Mouse (Mus musculus): ENCODE data around the gene Xpnpep1.
A peak's percentile ranks its signal among the peaks of the same experiment; 100 is the strongest.

Gene Xpnpep1

GRCm38 (mm10) chr19:53031957-53032371 is 8.1 kb downstream of the Xpnpep1 start:
- no peak for DNase-seq (ENCODE audit: low spot score in 2 of 2)

DNA sequence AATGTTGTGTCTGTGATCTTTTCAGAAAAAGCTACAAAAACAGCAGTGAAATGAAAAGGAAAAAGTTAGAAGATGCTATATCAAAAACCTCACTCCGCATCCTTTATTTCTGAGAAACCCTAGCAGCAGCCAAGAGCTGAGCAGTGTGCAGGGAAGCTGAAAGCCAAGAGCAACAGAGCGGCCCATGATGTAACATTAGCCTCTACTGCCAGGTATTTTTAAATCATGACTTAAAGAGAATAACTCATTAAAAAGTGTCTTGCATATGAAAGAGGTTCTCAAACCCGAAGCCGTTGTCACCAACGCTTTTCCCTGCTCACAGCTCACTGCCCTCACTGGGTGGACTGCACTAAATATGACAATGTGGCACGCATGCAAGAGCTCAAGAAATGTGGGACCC is 9.7 kb downstream of the Xpnpep1 start:
- no peak for DNase-seq (ENCODE audit: low spot score in 2 of 2)

GRCm38 (mm10) chr19:53029686-53030085 is 10.3 kb downstream of the Xpnpep1 start:
- DNase-seq (ENCODE audit: low spot score in 2 of 2): no peak

DNA sequence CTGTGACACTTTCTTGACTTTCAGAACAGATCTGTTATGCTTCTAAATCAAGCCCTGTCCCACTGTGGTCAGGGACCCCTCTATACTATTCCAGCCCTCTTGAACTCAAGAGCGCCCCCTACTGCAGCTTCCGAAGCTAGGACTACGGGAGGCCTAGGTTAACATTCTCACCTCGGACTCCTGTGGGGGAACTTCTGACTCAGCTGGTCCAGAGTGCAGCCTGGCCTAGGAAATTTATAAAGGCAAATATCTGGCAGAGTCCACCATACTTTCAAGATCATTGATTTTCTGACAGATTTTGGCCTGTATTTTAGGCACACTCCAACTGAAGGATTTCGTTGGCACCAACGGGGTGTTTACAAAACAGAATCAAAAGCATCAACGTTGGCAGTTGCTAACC is 11.0 kb downstream of the Xpnpep1 start:
- no peak for DNase-seq (ENCODE audit: low spot score in 2 of 2)

DNA sequence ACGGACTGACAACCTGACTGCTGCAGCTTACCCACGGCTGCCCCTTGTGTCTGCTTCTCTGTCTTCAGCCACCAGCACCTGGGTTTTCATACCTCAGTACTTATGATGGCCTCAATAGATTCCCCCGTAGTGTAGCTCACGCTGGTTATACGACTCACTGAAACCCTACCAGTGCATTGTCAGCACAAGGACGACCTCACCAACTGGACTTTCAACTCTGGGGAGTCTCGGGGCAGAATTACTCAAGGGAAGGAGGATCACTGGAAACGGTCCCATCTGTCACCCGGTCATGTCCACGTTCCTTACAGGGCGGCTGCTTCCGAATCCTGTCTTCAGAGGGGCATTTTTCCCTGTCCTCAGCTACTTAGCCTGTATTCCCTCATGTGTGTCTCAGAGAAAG is 11.8 kb downstream of the Xpnpep1 start:
- DNase-seq (ENCODE audit: low spot score in 2 of 2): no peak

DNA sequence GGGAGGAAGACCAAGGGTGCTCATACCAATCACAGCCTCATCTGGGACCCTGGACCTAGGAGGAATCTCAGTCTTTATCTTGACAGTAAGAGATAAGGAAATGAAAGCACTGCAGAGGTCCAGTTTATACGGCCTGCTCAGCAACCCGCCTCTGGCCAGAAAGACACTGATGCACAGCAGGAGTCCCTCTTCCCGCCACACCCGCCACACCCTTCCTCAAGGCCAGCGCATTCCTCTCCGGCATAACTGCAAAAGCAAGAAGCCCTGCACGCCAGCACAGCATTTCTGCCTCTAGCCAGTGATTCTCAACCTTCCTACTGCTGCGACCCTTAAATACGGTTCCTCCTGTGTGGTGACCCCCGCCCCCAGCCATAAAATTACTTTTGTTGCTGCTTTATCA is 16.8 kb downstream of the Xpnpep1 start:
- DNase-seq (ENCODE audit: low spot score in 2 of 2): no peak

DNA sequence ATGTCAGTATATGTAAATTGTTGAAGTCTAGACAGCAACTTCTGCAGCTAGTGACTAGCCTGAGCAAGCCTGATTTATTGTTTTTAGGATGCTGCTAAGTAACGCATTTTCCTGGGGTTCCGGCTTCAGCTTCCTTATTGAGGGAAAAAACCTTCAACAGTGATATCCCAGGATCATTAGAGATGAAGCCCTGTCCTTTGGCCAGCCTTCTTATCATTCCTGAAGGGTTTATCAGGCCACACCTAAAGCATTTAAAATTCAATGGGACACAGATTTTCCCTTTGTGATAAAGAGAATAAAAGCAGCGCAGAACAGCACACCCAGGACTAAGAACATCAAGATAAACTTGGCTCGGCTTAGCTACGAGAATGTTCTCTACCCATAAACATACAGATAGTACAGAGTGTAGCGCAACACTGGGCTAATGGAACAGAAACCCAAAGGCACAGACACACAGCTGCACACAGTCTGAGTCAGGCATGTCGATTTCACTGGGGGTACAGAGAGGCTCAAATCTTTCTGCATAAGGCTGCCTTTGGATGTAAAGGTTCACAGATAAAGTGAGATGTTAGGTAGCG is 17.9 kb downstream of the Xpnpep1 start:
- no peak for DNase-seq (ENCODE audit: low spot score in 2 of 2)

GRCm38 (mm10) chr19:53021537-53021936 is 18.5 kb downstream of the Xpnpep1 start:
- DNase-seq (ENCODE audit: low spot score in 2 of 2): no peak

DNA sequence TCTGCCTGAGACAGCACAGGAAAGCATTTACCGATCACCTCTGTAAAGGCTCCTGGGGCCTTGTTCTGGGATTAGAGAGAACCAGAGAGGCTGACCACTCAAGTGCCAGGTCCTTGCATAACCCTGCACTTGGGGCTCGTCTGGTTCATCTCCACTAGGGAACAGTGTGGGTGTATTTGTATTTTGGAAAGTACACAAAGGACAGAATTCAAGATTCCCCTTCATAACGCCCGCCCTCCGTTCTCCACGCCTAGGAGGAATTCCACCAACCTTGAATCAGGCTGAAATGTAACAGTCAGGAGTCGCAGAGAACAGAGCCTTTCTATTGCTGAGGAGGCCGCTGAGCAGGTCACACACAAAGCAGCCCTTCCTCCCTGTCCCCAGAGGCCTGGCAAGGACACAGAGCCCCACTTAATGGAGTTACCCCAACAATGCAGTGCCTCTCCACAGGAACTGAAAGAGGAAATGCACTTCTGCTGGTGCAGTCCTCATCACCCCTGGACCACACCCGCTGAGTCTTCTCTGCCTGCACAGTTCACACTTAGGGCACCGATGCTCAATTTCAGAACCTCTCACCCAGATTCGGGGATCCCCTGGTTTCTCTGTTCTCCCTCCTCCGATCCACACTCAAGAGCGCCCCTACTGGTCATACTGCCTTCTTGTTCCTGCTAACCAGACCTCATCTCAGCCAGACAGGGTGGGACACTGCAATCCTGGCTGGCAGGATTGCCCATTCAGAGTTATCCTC is 20.1 kb downstream of the Xpnpep1 start:
- DNase-seq (ENCODE audit: low spot score in 2 of 2): peak in 1 of 2 experiments; percentile 63

- DNase-seq (ENCODE audit: low spot score in 2 of 2): no peak
These were observed 22.1 kb downstream of the Xpnpep1 start for GRCm38 (mm10) chr19:53017954-53018353.

- DNase-seq (ENCODE audit: low spot score in 2 of 2): no peak
These were observed 22.8 kb downstream of the Xpnpep1 start for GRCm38 (mm10) chr19:53017248-53017647.

DNA sequence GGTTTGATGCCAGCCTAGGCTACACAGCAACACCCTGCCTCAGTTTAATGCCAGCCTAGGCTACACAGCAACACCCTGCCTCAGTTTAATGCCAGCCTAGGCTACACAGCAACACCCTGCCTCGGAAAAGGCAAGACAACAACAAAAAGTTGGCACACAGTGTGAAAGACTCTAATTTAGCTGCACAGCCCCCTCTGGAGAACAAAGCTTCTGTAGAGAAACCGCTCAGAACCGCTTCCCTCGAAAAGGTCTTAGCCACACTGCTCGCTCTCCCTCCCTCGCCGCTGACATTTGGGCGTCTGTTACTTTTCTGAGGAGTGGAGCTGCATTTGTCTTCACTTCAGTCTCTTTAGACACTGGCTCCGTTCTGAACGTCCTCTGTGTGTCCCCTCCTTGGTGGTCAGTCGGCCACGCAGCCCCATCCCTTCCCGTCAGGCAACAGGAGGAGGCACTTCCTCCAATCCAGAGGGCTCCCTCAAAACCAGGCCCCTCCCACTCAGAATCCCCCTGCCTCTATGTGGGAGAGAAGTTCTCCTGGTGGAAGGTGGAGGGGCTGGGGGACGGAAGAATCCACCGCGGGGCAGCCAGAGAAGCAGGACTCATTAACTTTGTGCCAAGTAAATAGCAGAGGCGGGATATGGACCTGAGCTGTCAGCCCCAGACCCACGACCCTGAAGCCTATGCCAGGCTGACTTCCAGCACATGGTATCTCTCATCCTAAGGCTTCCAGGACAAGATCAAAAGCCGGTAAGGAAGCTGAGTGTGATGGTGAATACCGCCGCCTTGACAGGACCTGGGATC is 24.9 kb downstream of the Xpnpep1 start:
- peak in 1 of 2 experiments; percentile 14 for DNase-seq (ENCODE audit: low spot score in 2 of 2)

DNA sequence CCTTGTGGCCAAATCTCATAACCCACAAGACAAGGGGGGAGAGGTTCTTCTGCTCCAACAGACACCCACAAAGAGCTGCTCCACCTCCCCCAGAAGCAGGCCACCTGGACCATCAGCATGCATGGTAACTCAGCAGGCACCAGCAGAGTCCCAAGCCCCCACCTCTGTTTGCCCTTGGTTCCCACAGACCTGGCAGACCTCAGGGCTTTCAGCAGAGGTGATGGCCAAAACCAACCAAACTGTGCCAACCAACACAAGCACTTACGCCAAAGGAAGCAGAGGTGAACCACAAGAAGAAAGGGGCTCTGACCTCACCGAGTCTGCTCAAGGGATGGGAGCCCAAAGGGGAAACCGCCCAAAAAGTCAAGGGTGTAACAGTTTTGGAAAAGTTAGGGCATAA is 26.3 kb downstream of the Xpnpep1 start:
- DNase-seq (ENCODE audit: low spot score in 2 of 2): no peak

DNA sequence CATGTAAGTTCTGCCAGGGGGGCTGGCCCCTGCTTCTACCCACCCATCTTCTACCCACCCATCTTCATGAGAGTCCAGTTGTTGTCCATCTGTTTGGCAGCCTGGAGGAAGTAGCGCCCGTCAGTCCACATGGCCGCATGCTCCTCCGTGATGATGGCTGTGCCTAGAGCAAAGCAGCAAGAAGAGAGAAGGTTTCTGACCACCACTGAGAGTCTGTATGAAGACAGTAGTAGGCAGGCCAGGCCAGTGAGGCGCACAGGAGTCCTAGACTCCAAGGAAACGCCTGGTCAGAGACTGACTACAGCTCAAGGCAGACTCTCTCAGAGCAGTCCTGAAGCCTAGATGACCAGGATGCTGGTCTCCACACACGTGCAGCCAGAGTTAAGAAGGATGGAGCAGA is 26.7 kb downstream of the Xpnpep1 start:
- DNase-seq (ENCODE audit: low spot score in 2 of 2): no peak

GRCm38 (mm10) chr19:53010941-53011340 is 29.1 kb downstream of the Xpnpep1 start:
- no peak for DNase-seq (ENCODE audit: low spot score in 2 of 2)

- DNase-seq (ENCODE audit: low spot score in 2 of 2): no peak
These were observed 31.1 kb downstream of the Xpnpep1 start for GRCm38 (mm10) chr19:53008921-53009320.

GRCm38 (mm10) chr19:53008020-53008705 is 31.9 kb downstream of the Xpnpep1 start:
- peak in 1 of 2 experiments; percentile 62 for DNase-seq (ENCODE audit: low spot score in 2 of 2)

- no peak for DNase-seq (ENCODE audit: low spot score in 2 of 2)
These were observed 34.0 kb downstream of the Xpnpep1 start for GRCm38 (mm10) chr19:53005978-53006377.

DNA sequence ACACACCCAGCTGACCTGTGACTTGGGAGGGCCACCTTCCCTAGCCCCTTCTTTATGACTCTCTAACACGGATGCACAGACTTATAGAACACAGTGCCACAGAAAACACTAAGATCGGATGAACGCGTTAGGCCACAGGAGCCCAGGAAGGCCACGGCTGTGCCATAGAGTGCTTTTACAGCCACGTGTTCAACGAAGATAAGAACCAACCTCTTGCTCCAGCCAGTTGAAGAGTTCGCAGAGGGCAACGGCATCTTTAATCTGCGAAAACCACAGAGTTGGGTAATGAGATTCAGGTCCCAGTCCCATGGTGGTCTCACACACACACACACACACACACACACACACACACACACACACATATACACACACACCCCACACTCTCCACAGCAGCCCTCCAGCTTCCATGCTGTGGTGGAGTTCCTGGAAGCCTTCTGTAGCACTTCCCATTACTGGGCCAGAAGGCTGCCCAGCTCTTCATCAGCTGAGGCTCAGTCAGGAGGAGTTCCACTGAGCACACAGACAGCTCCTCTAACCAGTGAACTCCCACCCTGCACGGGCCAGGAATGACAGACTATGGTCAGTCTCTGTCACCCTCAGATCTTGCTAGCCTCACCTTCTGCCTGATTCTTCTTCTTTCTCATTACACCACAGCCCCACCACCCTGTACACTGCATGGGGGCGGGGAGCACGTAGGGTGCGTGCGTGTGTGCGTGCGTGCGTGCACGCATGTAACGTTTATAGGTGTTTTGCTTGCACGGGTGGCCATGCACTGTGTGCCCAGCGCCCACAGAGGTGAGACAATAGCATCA is 36.3 kb downstream of the Xpnpep1 start:
- DNase-seq (ENCODE audit: low spot score in 2 of 2): no peak

DNA sequence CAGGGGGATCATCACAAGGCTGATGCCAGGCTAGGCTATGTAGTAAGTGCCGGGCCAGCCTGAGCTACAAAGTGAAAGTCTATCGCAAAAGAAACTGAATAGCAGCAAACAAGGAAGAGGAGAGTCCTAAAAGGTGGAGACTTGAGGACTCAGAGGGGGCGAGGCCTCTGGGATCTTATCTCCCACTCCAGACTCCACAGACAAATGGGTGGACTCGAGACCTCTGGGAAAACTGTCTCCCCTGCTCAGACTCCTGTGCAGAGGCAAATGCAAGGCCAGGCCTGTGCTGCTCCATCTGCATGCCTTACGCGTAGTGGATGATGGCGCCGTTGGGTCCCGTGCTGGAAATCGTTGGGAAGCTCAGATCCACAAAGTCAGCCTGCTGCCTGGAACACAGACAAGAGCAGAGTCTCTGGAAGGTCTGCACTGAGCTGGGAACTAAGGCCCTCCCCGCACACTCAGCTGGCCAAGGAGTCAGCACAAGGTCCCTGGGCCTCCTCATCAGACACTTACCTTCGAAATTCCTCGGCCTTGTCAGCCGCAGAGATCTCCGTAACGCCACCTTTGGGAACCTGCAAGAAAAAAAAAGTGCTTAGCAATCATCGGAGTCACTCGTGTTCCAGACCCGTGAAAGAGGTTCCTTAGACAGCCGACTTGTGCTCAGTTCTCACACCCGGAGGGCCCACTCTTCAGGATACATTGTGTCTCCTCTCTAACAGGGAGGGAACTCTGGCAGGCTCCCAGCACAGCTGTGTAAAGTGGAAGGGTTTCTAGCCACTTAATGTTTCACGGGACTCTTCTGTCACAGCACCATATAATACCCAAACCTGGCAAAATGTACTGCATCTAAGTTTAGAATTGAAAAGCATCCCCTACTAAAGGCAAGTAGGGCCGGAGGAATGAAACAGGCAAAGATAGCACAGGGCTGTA is 37.6 kb downstream of the Xpnpep1 start:
- DNase-seq (ENCODE audit: low spot score in 2 of 2): no peak

All from cerebellum, postnatal 4 days (tissue).